Mouse (Mus musculus) embryonic facial prominence, embryonic 13.5 days (tissue): ENCODE results near the gene Pde7b. TPM values are rescaled to one million over a fixed set of nuclear protein-coding genes. Genes with fewer than 3 reads are reported as not detected.

Experiments used
- ATAC-seq: fragments of 200-750 bp; cut with Nextera tagmentation; 2 replicates; pipeline ENCODE4 v1.8.0; 2017; ENCODE audit warnings: low read depth; ENCODE audit not compliant: insufficient number of reproducible peaks, insufficient read depth, low FRiP score, low TSS enrichment
- H3K27ac ChIP-seq: fragments of 300-500 bp; sonication (generic); 2 replicates; pipeline ENCODE4 v1.5.1; 2015; ENCODE audit warnings: moderate library complexity, mild to moderate bottlenecking, inconsistent platforms
- H3K27me3 ChIP-seq: fragments of 300-500 bp; sonication (generic); 2 replicates; pipeline ENCODE4 v1.6.1; 2015; ENCODE audit warnings: mild to moderate bottlenecking, inconsistent platforms
- H3K36me3 ChIP-seq: fragments of 300-500 bp; sonication (generic); 2 replicates; pipeline ENCODE4 v1.6.1; 2015; ENCODE audit warnings: mild to moderate bottlenecking, inconsistent platforms
- H3K4me1 ChIP-seq: fragments of 300-500 bp; sonication (generic); 2 replicates; pipeline ENCODE4 v1.6.1; 2015; ENCODE audit warnings: inconsistent platforms
- H3K4me2 ChIP-seq: fragments of 300-500 bp; sonication (generic); 2 replicates; pipeline ENCODE4 v1.6.1; 2015; ENCODE audit warnings: moderate library complexity, mild to moderate bottlenecking, inconsistent platforms
- H3K4me3 ChIP-seq: fragments of 300-500 bp; sonication (generic); 2 replicates; pipeline ENCODE4 v1.5.1; 2015; ENCODE audit warnings: mild to moderate bottlenecking, inconsistent platforms
- H3K9ac ChIP-seq: fragments of 300-500 bp; sonication (generic); 2 replicates; pipeline ENCODE4 v1.6.1; 2015; ENCODE audit warnings: mild to moderate bottlenecking, inconsistent platforms
- H3K9me3 ChIP-seq: fragments of 300-500 bp; sonication (generic); 2 replicates; pipeline ENCODE4 v1.6.1; 2016; ENCODE audit warnings: inconsistent platforms
- WGBS: fragments of 180-500 bp; shearing (Covaris S2); methylation state at CpG from one replicate; pipeline ENCODE4 v1.1.7; 2015; ENCODE audit warnings: mixed read lengths; 5-methylcytosine and 5-hydroxymethylcytosine counted together
- polyA plus RNA-seq: library from polyadenylated mRNA; unstranded; fragments of >200 nt; fragmentation: Nextera tagmentation; extraction: Ambion mirVana; gene quantifications from 2 replicates; pipeline ENCODE4 v1.2.1, GENCODE M21; 2015

Pde7b gene
- 14.9 and 15.2 TPM in 2 replicates for polyA plus RNA-seq

GRCm38 (mm10) chr10:20724906-20725305 lies at the start of gene Pde7b:
Gene Pde7b, minus strand, starts transcription at chr10:20725078.
- peak; percentile 95 for ATAC-seq
- Histone ChIP-seq H3K4me1 (peaks cover 30% of the 10 kb centered on the region), H3K27ac (peak within 1 kb of the TSS; percentile 91), H3K9ac (peak within 1 kb of the TSS; percentile 72), H3K27me3 (no peaks in the 10 kb centered on the region), H3K36me3 (no peaks in the 10 kb centered on the region), H3K9me3 (no peaks in the 10 kb centered on the region), H3K4me2 (peak within 1 kb of the TSS; percentile 65), H3K4me3 (peak within 1 kb of the TSS; percentile 48)
- WGBS: 3% methylated on average over 17 of the region's 17 CpGs

GRCm38 (mm10) chr10:20772056-20772455 lies 47.2 kb upstream of the Pde7b start:
- H3K27ac ChIP-seq: no peak overlapping the region
- no peaks in the 10 kb centered on the region for H3K36me3 ChIP-seq
- H3K4me2 ChIP-seq: no peak overlapping the region
- no peak overlapping the region for H3K9ac ChIP-seq
- H3K4me1 ChIP-seq: no peaks in the 10 kb centered on the region; the same call in 1 of the 2 replicates
- WGBS: 63% methylated on average over 4 of the region's 4 CpGs
- ATAC-seq: no peak
- H3K4me3 ChIP-seq: no peak overlapping the region
- H3K27me3 ChIP-seq: no peaks in the 10 kb centered on the region
- no peaks in the 10 kb centered on the region for H3K9me3 ChIP-seq

DNA sequence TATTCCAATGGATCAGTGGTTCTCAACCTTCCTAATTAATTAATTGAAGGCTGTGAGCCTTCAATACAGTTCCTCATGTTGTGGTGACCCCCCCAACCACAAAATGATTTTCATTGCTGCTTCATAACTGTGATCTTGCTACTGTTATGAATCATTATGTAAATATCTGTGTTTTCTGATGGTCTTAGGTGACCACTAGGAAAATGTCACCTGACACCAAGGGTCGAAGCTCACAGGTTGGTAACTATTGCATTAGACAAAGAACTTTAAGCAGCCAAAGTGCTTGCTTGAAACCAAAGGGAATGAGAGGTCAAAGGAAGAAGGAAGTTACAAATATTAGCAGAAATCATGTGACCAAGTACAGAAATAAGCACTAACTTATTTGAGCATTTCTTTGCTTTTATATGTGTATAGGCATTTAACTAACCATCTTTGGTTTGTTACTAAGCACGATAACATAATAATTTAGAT lies 45.6 kb upstream of the Pde7b start:
- ATAC-seq: no peak
- Histone ChIP-seq H3K4me1 (no peaks in the 10 kb centered on the region), H3K4me3 (no peak overlapping the region), H3K36me3 (no peaks in the 10 kb centered on the region), H3K4me2 (no peak overlapping the region), H3K27ac (no peak overlapping the region), H3K9me3 (no peaks in the 10 kb centered on the region), H3K9ac (no peak overlapping the region), H3K27me3 (no peaks in the 10 kb centered on the region)
- WGBS: 81% methylated on average over 2 of the region's 2 CpGs

- Histone ChIP-seq H3K27ac (no peak overlapping the region), H3K27me3 (no peaks in the 10 kb centered on the region), H3K9me3 (no peaks in the 10 kb centered on the region), H3K36me3 (no peaks in the 10 kb centered on the region), H3K4me3 (no peak overlapping the region), H3K4me2 (no peak overlapping the region), H3K4me1 (no peaks in the 10 kb centered on the region), H3K9ac (no peak overlapping the region)
- ATAC-seq: no peak
- 75% methylated on average over 7 of the region's 7 CpGs for whole genome bisulfite sequencing
These were observed 44.9 kb upstream of the Pde7b start for GRCm38 (mm10) chr10:20769557-20770417.

DNA sequence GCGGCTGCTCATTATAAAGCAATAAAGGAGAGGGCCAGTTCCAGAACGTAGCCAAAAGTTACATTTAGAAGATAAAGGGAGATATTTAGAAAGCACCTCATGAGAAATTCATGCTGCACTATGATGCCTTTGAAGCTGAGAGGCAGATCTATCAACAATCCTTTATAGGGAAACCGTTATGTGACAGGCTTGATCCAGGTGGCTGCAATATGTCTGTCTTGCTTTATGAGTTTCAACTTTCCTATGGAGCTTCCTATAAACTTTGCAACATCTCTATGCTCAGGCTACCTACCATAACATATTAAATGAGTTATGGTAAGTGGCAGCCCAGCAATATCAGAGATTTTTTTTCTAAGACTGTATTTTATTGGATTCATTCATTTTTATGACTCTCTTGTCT lies 39.5 kb upstream of the Pde7b start:
- Histone ChIP-seq H3K27me3 (no peaks in the 10 kb centered on the region), H3K36me3 (no peaks in the 10 kb centered on the region), H3K4me2 (no peak overlapping the region), H3K9me3 (no peaks in the 10 kb centered on the region), H3K4me1 (no peaks in the 10 kb centered on the region), H3K4me3 (no peak overlapping the region), H3K9ac (no peak overlapping the region), H3K27ac (no peak overlapping the region)
- WGBS: 61% methylated on average over 3 of the region's 3 CpGs
- no peak for ATAC-seq

- Histone ChIP-seq H3K9ac (no peak overlapping the region), H3K4me2 (no peak overlapping the region), H3K27ac (no peak overlapping the region), H3K4me1 (no peaks in the 10 kb centered on the region), H3K36me3 (no peaks in the 10 kb centered on the region), H3K27me3 (no peaks in the 10 kb centered on the region), H3K9me3 (no peaks in the 10 kb centered on the region), H3K4me3 (no peak overlapping the region)
- WGBS: 77% methylated on average over 1 of the region's 1 CpGs
- ATAC-seq: no peak
These were observed 34.1 kb upstream of the Pde7b start for GRCm38 (mm10) chr10:20758939-20759338.

DNA sequence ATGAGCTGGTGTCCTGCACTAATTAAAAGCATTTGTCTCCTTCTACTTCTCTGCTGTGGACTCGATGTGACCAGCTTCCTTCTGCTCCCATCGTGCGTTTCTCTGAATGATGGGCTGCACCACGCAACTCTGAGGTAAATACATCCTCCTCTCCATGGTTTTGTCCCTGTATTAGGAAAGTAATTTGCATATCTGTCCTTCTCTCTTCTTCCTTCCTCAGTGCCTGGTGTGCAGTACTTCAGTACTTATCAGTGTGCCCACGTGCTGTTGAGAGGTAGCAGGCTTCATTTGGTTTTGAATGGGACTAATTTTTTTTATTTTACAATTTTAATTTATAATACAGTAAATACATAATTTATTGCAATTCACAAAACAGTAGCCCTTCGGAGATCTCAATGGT lies 33.4 kb upstream of the Pde7b start:
- Histone ChIP-seq H3K4me3 (no peak overlapping the region), H3K27ac (no peak overlapping the region), H3K27me3 (no peaks in the 10 kb centered on the region), H3K4me1 (no peaks in the 10 kb centered on the region), H3K9ac (no peak overlapping the region), H3K4me2 (no peak overlapping the region), H3K36me3 (no peaks in the 10 kb centered on the region), H3K9me3 (no peaks in the 10 kb centered on the region)
- no peak for ATAC-seq
- WGBS: 73% methylated on average over 6 of the region's 6 CpGs

- ATAC-seq: no peak
- Histone ChIP-seq H3K4me2 (no peak overlapping the region), H3K4me3 (no peak overlapping the region), H3K9me3 (no peaks in the 10 kb centered on the region), H3K9ac (no peak overlapping the region), H3K27ac (no peak overlapping the region), H3K36me3 (no peaks in the 10 kb centered on the region), H3K27me3 (no peaks in the 10 kb centered on the region), H3K4me1 (no peaks in the 10 kb centered on the region)
- 83% methylated on average over 5 of the region's 5 CpGs for WGBS
These were observed 31.3 kb upstream of the Pde7b start for GRCm38 (mm10) chr10:20756219-20756618.

- Histone ChIP-seq H3K36me3 (no peaks in the 10 kb centered on the region), H3K27me3 (no peaks in the 10 kb centered on the region), H3K4me2 (no peak overlapping the region), H3K4me3 (no peak overlapping the region), H3K9me3 (no peaks in the 10 kb centered on the region), H3K27ac (no peak overlapping the region), H3K9ac (no peak overlapping the region), H3K4me1 (no peaks in the 10 kb centered on the region)
- no peak for ATAC-seq
- WGBS: 93% methylated on average over 1 of the region's 1 CpGs
These were observed 28.0 kb upstream of the Pde7b start for GRCm38 (mm10) chr10:20752883-20753282.

DNA sequence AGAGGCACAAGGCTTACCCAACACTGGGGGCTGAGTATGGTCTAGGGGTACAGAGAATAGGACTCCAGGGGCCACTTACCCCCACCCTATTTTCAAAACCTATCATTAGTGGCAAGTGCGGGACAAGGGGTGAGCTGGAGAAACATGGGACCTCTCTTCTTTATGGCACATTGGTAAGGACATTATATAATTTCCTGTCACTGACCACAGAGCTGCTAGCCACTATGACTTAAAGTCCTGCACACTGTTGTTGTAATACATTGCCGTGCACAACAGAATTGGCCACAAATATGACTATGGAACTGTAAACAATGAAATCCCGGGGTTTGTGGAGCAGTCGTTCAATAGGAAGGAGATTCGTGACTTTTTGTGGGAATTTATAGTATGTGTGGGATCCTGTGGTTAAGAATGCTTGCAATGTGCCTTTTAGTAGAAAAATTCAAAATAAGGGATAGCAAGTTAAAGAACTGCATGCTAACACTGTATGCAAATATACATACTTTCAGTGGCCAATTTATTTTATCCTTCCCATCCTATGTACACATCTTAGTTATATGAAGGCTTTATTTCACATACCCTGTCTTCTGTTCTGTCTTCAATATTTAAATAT lies 25.9 kb upstream of the Pde7b start:
- WGBS: 81% methylated on average over 5 of the region's 5 CpGs
- Histone ChIP-seq H3K9me3 (no peaks in the 10 kb centered on the region), H3K4me2 (no peak overlapping the region), H3K27me3 (no peaks in the 10 kb centered on the region), H3K4me3 (no peak overlapping the region), H3K36me3 (no peaks in the 10 kb centered on the region), H3K4me1 (no peaks in the 10 kb centered on the region), H3K9ac (no peak overlapping the region), H3K27ac (no peak overlapping the region)
- ATAC-seq: no peak

DNA sequence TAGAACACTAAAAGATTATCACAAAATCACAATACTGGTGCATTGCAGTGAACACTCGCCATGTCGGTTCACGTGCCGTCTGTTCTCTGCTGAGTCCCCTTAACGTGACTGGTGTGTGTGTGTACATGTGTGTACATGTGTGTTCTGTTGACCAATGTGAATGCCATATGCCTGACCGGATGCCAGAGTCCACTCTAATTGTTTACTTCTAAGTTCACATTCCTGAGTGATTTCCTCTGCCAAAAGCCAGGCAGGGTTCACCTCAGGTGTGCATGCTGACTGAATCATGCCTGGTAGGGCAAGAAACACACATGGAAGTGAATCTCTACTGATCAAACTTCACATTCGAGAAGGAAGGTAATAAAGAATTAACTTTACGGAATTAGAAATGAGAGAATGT lies 24.1 kb upstream of the Pde7b start:
- Histone ChIP-seq H3K9ac (no peak overlapping the region), H3K4me3 (no peak overlapping the region), H3K27me3 (no peaks in the 10 kb centered on the region), H3K9me3 (no peaks in the 10 kb centered on the region), H3K27ac (no peak overlapping the region), H3K4me1 (no peaks in the 10 kb centered on the region), H3K4me2 (no peak overlapping the region), H3K36me3 (no peaks in the 10 kb centered on the region)
- WGBS: 83% methylated on average over 8 of the region's 8 CpGs
- no peak for ATAC-seq

DNA sequence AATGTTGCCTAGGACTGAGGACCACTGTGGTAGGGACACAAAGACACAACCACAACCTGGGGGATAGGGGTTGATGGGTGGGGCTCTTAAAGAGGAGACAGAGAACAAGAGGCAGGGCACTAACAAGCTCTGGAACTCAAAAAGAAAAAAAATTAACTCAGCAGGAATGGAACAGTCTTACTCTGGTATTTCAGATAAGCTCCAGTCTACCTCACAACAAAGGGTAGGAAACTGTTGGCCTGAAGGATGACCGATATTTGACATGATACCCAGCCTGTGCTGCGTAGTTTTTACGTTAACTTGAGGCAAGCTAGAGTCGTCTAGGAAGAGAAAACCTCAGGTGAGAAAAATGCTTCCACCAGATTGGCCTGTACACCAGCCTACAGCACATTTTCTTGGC lies 22.4 kb upstream of the Pde7b start:
- H3K4me3 ChIP-seq: no peak overlapping the region
- 92% methylated on average over 4 of the region's 4 CpGs for WGBS
- no peak overlapping the region for H3K9ac ChIP-seq
- no peak for ATAC-seq
- H3K9me3 ChIP-seq: no peaks in the 10 kb centered on the region
- no peak overlapping the region for H3K4me2 ChIP-seq
- no peak overlapping the region for H3K27ac ChIP-seq
- no peaks in the 10 kb centered on the region for H3K27me3 ChIP-seq
- no peaks in the 10 kb centered on the region for H3K36me3 ChIP-seq
- H3K4me1 ChIP-seq: no peaks in the 10 kb centered on the region
